Mouse (Mus musculus) midbrain, embryonic 16.5 days (tissue): Measurements from ENCODE around the gene Tbx19. TPM values are rescaled to one million over a fixed set of nuclear protein-coding genes. Genes with fewer than 3 reads are reported as not detected.

ENCODE experiments used
- ATAC-seq: fragments of 200-750 bp; cut with Nextera tagmentation; 2 replicates; pipeline ENCODE4 v1.8.0; 2017; ENCODE audit warnings: moderate TSS enrichment
- H3K27ac ChIP-seq: fragments of 300-500 bp; sonication (generic); 2 replicates; pipeline ENCODE4 v1.5.1; 2014; ENCODE audit warnings: mild to moderate bottlenecking, low read length, mixed read lengths
- H3K27me3 ChIP-seq: fragments of 300-500 bp; sonication (generic); 2 replicates; pipeline ENCODE4 v1.6.1; 2014; ENCODE audit warnings: low read depth, low read length, mixed read lengths; ENCODE audit not compliant: control insufficient read depth, insufficient read depth
- H3K36me3 ChIP-seq: fragments of 300-500 bp; sonication (generic); 2 replicates; pipeline ENCODE4 v1.6.1; 2014; ENCODE audit warnings: mild to moderate bottlenecking, low read length, moderate library complexity, mixed read lengths; ENCODE audit not compliant: control insufficient read depth, insufficient read depth
- H3K4me1 ChIP-seq: fragments of 300-500 bp; sonication (generic); 2 replicates; pipeline ENCODE4 v1.6.1; 2014; ENCODE audit warnings: mild to moderate bottlenecking, low read length, mixed read lengths; ENCODE audit not compliant: control insufficient read depth, insufficient read depth
- H3K4me2 ChIP-seq: fragments of 300-500 bp; sonication (generic); 2 replicates; pipeline ENCODE4 v1.6.1; 2014; ENCODE audit warnings: mild to moderate bottlenecking, low read length, mixed read lengths
- H3K4me3 ChIP-seq: fragments of 300-500 bp; sonication (generic); 2 replicates; pipeline ENCODE4 v1.5.1; 2014; ENCODE audit warnings: low read depth, mild to moderate bottlenecking, low read length, moderate library complexity, mixed read lengths
- H3K9ac ChIP-seq: fragments of 300-500 bp; sonication (generic); 2 replicates; pipeline ENCODE4 v1.6.1; 2014; ENCODE audit warnings: low read depth, low read length, mixed read lengths
- H3K9me3 ChIP-seq: fragments of 300-500 bp; sonication (generic); replicated peaks from 2 replicates; pipeline ENCODE4 v1.6.1; 2014; ENCODE audit warnings: mild to moderate bottlenecking, low read length, mixed read lengths; ENCODE audit not compliant: control insufficient read depth, poor library complexity, severe bottlenecking
- WGBS: fragments of 180-500 bp; shearing (Covaris S2); extraction: QIAGEN DNeasy Blood & Tissue Kit; methylation state at CpG from one replicate; pipeline ENCODE4 v1.1.7; 2014; 5-methylcytosine and 5-hydroxymethylcytosine counted together
- polyA plus RNA-seq: library from polyadenylated mRNA; unstranded; fragments of >200 nt; fragmentation: Nextera tagmentation; extraction: Ambion mirVana; gene quantifications from 2 replicates; pipeline ENCODE4 v1.2.1, GENCODE M21; 2015

Gene Tbx19
- polyA plus RNA-seq, 1 experiment from 2014 or later = 0.11 TPM

- 80% methylated on average over 7 of the region's 8 CpGs for WGBS
- Histone ChIP-seq H3K9me3 (no peaks in the 10 kb centered on the region), H3K4me2 (no peak overlapping the region), H3K4me3 (no peak overlapping the region), H3K36me3 (no peaks in the 10 kb centered on the region), H3K27me3 (no peaks in the 10 kb centered on the region), H3K9ac (no peak overlapping the region), H3K4me1 (no peaks in the 10 kb centered on the region), H3K27ac (no peak overlapping the region)
- no peak for ATAC-seq
Measured at GRCm38 (mm10) chr1:165171277-165171676, 10.7 kb upstream of the Tbx19 start.

DNA sequence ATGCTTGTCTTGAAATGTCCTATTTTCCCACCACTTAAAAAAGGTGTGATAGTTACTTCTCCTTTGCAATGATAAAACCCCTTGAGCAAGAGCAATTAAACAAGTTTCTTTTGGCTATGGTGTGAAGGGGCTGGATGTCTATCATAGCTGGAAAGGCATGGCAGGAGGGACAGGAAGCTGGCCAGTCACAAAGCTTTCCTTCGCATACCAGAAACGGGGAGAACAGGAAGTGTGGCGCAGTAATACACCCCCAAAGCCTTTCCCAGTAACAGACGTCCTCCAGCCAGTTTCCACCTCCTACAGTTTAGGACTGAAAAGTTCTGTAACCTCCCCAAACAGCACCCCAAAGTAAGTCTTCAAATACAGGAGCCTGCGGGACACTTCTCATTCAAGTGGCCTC, 9.6 kb upstream of the Tbx19 start:
- WGBS = 83% methylated on average over 5 of the region's 5 CpGs
- Histone ChIP-seq H3K36me3 (no peaks in the 10 kb centered on the region), H3K4me2 (no peak overlapping the region), H3K4me1 (no peaks in the 10 kb centered on the region), H3K4me3 (no peak overlapping the region), H3K9ac (no peak overlapping the region), H3K27me3 (no peaks in the 10 kb centered on the region), H3K9me3 (no peaks in the 10 kb centered on the region), H3K27ac (no peak overlapping the region)
- ATAC-seq = no peak

GRCm38 (mm10) chr1:165169462-165169861, 8.9 kb upstream of the Tbx19 start:
- no peak overlapping the region for H3K27ac ChIP-seq
- H3K4me1 ChIP-seq = no peaks in the 10 kb centered on the region
- H3K4me3 ChIP-seq = no peak overlapping the region
- no peak for ATAC-seq
- H3K36me3 ChIP-seq = no peaks in the 10 kb centered on the region
- H3K9ac ChIP-seq = no peak overlapping the region
- H3K9me3 ChIP-seq = no peaks in the 10 kb centered on the region
- no peaks in the 10 kb centered on the region for H3K27me3 ChIP-seq
- WGBS = 75% methylated on average over 3 of the region's 3 CpGs
- H3K4me2 ChIP-seq = no peak overlapping the region

- no peak for ATAC-seq
- Histone ChIP-seq H3K4me3 (no peak overlapping the region), H3K27me3 (no peaks in the 10 kb centered on the region), H3K36me3 (no peaks in the 10 kb centered on the region), H3K4me1 (no peaks in the 10 kb centered on the region), H3K4me2 (no peak overlapping the region), H3K9ac (no peak overlapping the region), H3K27ac (no peak overlapping the region), H3K9me3 (no peaks in the 10 kb centered on the region)
- 71% methylated on average over 6 of the region's 6 CpGs for WGBS
Measured at GRCm38 (mm10) chr1:165164920-165165319, 4.3 kb upstream of the Tbx19 start.

DNA sequence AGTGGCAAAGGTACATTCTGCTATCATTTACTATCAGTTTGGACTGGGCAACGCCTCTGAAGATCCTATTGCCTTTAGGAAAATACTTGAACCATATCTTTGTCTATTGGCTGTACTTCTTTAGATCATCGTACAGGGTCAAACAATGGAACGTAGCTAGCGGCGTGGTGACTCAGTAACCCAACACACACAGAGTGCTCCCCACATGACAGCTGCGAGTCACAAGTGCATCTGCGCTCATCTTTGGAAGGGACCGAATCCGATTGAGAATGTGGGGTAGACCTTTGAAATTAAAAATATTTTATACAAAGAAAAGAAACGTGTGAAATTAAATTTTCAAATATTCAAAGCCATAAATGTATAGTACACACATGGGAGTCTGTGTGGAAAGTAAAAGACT, 1.7 kb downstream of the Tbx19 start:
- Histone ChIP-seq H3K4me2 (no peak overlapping the region), H3K4me1 (no peaks in the 10 kb centered on the region), H3K9ac (no peak overlapping the region), H3K27ac (no peak overlapping the region), H3K36me3 (no peaks in the 10 kb centered on the region), H3K4me3 (no peak overlapping the region), H3K9me3 (no peaks in the 10 kb centered on the region), H3K27me3 (no peaks in the 10 kb centered on the region)
- ATAC-seq = no peak
- 72% methylated on average over 10 of the region's 10 CpGs for WGBS

DNA sequence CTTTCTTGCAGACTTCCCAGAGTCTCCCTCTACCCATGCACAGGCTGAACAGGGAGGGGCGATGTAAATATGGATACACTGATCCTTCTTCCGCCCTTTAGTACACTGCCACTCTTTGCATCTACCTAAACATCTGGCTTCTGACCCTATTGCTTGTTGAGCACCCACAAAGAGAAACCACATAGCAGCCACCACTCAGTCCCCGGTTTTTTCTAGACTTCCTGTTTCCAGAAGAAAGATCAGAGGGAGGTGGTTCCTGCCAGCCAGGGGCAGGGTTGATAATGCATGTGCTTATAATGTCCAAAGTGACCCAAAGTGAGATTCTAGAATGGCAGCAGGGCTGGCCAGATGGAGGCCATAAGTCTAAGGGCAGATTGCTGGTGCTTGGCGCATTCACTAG, 6.4 kb downstream of the Tbx19 start:
- Histone ChIP-seq H3K4me3 (no peak overlapping the region), H3K4me1 (no peaks in the 10 kb centered on the region), H3K9me3 (no peaks in the 10 kb centered on the region), H3K36me3 (no peaks in the 10 kb centered on the region), H3K27ac (no peak overlapping the region), H3K27me3 (no peaks in the 10 kb centered on the region), H3K4me2 (no peak overlapping the region), H3K9ac (no peak overlapping the region)
- 93% methylated on average over 4 of the region's 4 CpGs for WGBS
- ATAC-seq = no peak

DNA sequence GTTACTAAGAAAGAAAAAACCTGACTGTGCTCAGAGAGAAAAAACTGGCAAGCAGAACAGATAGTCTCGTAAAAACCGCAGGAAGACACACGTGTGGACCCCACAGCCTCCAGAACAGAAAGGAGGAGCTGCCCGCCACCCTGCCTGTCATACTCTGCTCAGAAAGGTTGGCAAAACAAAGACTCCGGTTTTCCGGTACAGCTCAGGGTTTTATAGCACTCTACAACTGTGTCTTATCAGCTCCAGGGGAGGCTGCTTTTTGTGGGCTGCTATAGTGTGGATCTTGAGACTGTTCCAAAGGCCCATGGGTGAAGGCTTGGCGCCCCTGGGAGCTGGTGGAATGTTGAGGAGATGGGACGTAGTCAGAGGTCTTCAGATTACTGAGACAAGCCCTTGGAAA, 9.4 kb downstream of the Tbx19 start:
- H3K9me3 ChIP-seq = no peaks in the 10 kb centered on the region
- WGBS = 76% methylated on average over 8 of the region's 8 CpGs
- no peak overlapping the region for H3K4me3 ChIP-seq
- no peak overlapping the region for H3K27ac ChIP-seq
- no peak overlapping the region for H3K4me2 ChIP-seq
- H3K36me3 ChIP-seq = no peaks in the 10 kb centered on the region
- no peaks in the 10 kb centered on the region for H3K4me1 ChIP-seq
- no peak overlapping the region for H3K9ac ChIP-seq
- no peaks in the 10 kb centered on the region for H3K27me3 ChIP-seq
- ATAC-seq = no peak

DNA sequence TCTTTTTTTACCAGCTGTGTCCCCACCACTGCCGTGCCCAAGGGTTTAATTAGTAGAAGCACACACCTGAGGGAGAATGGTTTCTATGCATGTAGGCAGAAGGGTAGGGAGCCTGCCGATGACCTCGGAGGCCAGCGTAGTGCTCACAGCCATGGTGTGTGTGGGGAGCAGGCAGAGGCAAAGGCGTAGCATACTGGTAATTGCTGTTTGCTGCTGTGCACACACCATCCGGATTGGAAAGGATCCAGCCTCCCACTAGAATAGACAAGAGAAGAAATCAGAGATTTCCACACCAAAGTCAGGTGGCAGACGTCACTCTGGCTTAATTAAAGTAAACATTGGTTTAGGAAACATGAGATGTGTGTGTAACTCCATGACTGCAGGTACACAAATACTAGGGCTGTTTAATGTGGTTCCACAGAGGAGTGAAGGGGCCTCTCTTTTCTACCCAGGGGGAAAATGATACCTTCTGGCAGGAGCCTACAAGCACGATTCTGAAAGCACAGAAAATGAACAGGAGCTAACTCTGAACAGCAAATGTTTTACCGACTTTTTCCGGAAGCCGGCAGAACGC, 18.1 kb downstream of the Tbx19 start:
- Histone ChIP-seq H3K9me3 (peaks cover 3% of the 10 kb centered on the region; the same call in 1 of the 2 replicates), H3K27ac (no peak overlapping the region), H3K36me3 (no peaks in the 10 kb centered on the region), H3K4me2 (no peak overlapping the region), H3K4me3 (no peak overlapping the region), H3K27me3 (no peaks in the 10 kb centered on the region), H3K9ac (no peak overlapping the region), H3K4me1 (no peaks in the 10 kb centered on the region)
- WGBS = 83% methylated on average over 12 of the region's 12 CpGs
- no peak for ATAC-seq

GRCm38 (mm10) chr1:165140227-165140626, 20.3 kb downstream of the Tbx19 start:
- H3K27ac ChIP-seq = no peak overlapping the region
- no peak for ATAC-seq

More at GRCm38 (mm10) chr1:165140227-165140626, 20.3 kb downstream of the Tbx19 start:
- H3K4me1 ChIP-seq = no peaks in the 10 kb centered on the region
- no peak overlapping the region for H3K4me3 ChIP-seq
- no peak overlapping the region for H3K4me2 ChIP-seq
- H3K9me3 ChIP-seq = peaks cover 3% of the 10 kb centered on the region; the same call in 1 of the 2 replicates
- no peaks in the 10 kb centered on the region for H3K36me3 ChIP-seq
- H3K9ac ChIP-seq = no peak overlapping the region
- no peaks in the 10 kb centered on the region for H3K27me3 ChIP-seq
- 81% methylated on average over 3 of the region's 3 CpGs for WGBS
